Mouse (Mus musculus) spleen, adult 12 weeks (tissue): Measurements from ENCODE around the gene Mpg.

ENCODE experiments used
- DNase-seq: peaks from one replicate; pipeline ENCODE4 v3.0.0; 2022; ENCODE audit warnings: low spot score

The Mpg gene

GRCm38 (mm10) chr11:32231125-32231524, 4.8 kb downstream of the Mpg start:
- DNase-seq: no peak

GRCm38 (mm10) chr11:32232848-32233247, 6.5 kb downstream of the Mpg start:
- no peak for DNase-seq

- DNase-seq: no peak
Observed at GRCm38 (mm10) chr11:32233895-32234294, 7.6 kb downstream of the Mpg start.

- no peak for DNase-seq
Observed at GRCm38 (mm10) chr11:32234816-32235485, 8.6 kb downstream of the Mpg start.

DNA sequence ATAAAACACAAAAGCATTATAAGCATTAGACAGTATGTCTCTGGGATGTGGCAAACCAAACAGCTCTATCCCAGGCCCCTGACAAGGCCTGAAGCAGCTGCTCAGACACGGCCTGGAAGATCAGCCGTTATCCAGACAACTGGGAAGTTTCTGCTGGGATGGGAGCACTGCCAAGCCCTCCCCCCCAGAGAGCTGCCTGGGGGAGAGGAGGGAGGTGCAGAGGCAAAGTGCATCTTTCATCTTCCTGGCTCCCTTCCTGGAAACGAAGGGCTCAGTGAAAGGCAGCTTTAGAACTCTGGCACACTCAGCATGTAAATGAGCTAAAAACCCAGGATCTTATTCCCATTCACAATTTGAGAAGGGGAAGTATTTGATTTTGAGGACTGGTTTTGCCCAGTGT, 9.3 kb downstream of the Mpg start:
- DNase-seq: no peak

DNA sequence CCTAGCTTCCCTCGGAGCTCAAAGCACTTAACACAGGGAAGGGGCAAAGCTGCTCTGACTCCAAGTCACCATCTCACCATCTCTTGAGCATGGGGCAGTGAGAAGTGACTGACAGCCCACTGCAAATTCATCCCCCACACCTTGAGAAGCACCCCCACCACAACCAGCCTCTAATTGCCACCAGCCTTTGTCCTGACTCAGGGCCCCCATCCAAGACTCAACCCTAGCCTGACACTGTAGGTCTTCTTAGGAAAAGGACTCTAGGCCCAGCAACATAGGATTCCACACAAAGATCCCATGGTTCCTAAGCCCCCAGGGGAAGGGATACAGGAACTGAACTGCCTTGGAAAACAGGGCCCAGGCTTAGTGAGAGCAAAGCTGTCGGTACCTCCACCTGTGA, 9.8 kb downstream of the Mpg start:
- DNase-seq: no peak

- no peak for DNase-seq
Observed at GRCm38 (mm10) chr11:32236712-32237410, 10.6 kb downstream of the Mpg start.

DNA sequence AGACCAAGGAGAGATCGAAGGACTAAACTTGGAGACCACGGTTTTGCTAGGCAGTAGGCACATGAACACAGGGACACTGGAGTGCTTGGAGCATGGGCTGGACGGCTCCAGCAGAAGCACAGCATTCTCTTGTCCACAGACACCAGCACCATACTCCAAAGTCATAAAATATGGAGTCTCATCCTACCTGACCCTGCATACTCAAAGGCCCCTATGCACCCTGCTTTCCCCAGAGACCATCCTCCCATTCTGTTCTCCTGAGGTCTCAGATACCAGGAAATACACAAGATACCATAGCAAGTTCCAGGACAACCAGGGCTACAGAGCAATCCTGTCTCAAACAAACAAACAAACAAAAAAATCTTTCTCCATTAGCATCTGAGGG, 11.1 kb downstream of the Mpg start:
- DNase-seq: no peak

- DNase-seq: peak; percentile 78
Observed at GRCm38 (mm10) chr11:32238093-32238860, 12.0 kb downstream of the Mpg start.

- no peak for DNase-seq
Observed at GRCm38 (mm10) chr11:32241391-32241790, 15.1 kb downstream of the Mpg start.

GRCm38 (mm10) chr11:32242209-32242608, 15.9 kb downstream of the Mpg start:
- DNase-seq: no peak

DNA sequence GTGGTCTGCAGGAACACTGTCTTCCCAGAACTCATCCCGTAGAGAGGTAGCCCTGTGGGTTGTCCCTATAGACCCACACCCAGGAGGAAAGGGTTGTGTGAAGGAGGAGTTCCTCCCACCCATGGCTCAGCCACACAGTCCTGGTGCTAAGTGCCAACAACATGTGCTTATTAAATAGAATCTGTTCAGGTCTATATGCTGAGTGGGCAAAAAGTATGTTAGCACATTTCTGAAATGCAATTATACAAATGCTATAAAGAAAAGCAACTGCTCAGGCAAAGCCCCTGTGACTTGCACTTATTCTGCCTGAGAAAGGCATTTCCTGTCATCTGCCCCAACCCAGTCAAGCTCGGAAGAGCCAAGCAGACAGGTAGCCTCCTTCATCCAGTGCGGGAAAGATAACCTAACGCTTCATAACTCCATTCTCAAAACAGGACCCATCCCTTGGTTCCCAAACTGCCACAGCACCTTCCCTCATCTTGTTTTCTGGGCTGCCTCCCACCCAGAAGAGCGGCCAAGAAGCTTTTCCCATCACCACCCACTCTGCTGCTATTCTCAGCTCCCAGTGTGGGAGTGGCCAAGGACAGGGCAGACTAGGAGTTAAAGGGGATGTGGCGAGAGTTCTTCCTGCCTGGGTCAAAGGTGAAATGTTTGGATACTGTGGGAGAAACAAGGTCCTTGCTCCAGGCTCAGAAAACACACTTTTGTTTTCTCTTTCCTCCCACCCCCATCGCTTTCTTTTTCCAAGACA, 17.1 kb downstream of the Mpg start:
- no peak for DNase-seq

DNA sequence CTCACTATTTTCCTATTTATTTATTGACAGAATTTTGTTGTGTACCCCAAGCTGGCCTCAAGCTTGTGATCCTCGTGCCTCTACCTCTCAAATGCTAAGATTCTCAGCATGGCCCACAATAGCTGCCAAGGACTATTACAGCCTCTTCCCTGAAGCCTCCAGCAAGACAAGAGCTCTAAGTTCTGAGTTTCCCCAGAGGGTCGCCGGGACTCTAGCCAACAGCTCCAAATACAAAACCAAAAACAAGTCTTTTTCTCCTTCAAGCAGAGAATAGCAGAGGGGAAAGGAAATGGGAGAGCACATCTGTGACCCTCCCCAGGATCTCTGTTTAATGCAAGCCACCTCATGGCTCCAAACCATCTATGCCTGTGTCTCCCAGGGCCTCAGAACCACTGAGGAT, 17.8 kb downstream of the Mpg start:
- no peak for DNase-seq

DNA sequence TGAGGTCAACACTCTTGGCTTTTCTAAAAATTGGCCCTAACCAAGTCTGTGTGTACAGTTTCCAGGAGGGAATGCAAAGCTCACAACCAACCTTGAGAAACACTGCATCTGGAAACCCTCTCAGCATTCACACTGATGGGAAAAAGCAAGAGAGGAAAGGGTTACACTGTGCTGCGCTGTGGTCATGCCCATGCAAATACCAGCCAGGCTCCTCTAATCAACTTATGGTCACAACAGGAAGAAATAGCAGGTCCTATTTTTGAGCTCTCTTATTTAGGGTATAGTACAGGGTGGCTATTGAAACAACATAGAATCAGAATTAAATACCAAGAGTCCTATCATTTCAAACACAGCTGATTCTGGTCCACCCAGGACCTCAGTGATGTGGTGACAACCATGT, 18.3 kb downstream of the Mpg start:
- DNase-seq: no peak

GRCm38 (mm10) chr11:32245614-32246013, 19.3 kb downstream of the Mpg start:
- DNase-seq: peak; percentile 73

DNA sequence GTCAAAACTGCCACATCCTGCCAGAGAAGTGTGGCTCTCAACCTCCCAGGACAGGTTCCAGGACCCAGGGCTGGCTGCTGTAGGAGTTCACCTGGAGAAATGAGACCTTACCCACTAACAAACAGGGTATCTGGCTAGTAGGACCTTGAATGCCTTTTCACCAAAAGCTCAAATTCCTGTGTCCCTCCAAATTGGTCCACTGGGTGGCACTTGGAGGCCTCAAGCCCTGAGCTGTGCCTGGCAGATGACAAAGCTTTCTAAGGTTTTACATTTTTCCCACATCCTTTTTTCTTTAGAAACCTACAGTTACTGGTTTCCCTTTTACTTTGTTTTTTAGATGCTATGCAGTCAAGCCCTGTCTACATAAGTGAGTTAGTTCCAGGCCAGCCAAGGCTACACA, 20.8 kb downstream of the Mpg start:
- no peak for DNase-seq

DNA sequence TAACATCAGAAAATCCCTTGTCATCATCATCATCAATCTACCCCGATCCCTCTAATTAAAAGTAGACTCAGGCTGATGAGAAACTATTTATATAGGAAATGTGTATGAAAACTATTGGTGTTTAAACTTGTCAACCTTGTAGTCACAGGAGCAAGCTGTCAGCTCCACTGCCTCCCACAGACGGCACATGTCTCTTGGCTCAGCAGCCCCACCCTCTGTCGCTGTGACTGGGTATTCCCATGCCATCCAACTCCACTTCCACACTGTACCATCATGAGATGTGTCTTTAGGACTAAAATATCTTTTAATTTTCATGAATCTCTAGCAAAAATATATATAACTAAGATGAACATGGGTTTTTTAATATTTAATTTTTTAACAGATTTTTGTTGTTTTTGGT, 22.0 kb downstream of the Mpg start:
- no peak for DNase-seq

DNA sequence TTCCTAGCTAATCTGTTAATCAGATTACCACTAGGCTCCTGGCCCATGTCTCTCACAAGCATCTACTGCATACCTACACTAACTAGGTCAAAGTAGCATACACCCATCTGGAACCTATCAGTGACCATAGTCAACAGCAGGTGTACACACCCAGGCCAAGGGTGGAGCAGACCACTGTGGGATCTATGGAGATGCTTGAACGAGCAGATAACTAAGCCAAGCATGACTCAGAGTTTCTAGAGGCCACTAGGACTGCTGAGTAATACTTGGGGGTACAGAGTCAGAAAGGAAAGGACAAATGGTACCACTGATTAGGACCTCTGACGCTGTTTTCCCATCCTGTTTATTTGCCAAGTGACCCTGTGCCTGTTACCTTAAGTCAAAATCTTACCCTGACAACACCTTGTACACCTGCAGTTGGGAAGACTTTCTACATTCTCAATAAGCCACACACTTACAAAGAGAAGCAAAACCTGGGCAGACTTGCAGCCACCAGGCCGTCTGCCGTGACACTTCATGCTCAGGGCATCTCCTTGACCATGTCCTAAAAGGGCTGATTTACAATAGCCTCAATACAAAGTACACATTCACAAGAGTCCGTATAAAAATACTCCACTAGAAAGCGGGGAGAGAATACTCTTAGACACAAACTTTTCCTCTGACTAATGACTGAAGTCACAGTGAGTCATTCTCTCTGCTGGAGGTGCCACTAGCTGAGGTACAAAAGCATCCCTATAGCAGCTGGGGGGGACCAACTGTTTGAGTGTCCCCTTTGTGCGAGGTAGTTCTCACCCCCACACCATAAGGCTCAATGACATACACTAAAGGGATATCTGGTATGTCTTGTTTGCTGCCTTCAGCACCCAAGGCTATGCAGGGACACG, 24.8 kb downstream of the Mpg start:
- DNase-seq: peak; percentile 65

GRCm38 (mm10) chr11:32253121-32253520, 26.8 kb downstream of the Mpg start:
- no peak for DNase-seq

GRCm38 (mm10) chr11:32256146-32256545, 29.8 kb downstream of the Mpg start:
- peak; percentile 59 for DNase-seq

DNA sequence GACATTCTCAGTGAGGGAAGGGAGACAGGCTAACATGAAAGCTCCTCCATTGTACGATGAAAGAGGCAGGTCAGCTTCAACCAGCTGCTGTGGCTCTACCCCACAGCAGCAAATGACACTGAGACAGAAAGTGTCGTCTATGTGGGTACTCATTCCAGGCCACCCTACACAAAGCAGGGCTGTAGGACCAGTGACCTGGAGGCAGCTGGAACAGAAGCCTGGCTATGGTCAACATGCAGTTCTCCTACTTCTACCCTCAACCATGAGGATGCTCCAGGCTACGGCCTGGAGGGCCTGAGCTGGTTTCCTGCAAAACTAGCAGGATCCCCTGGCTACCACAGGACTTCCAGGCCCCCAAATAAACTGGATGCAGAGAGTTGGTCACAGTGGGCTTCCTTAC, 30.3 kb downstream of the Mpg start:
- no peak for DNase-seq
